In genomic region chr1:121180273-121181030, GRCm38 (mm10) we compare ENCODE assay signal across 9 mouse cellular contexts.
A peak's percentile ranks its signal among the peaks of the same experiment; 100 is the strongest.
DNase-seq lines count a peak whose midpoint lies in the region; ATAC-seq and TF ChIP-seq lines count a peak whose summit lies in the region.
"Had no signal": no experiment of that assay in that cellular context is flagged by ENCODE, and none has a peak within 500 bp of the region (broad histone marks: within the 10 kb centered on the region; RNA-seq: fewer than 3 reads in every experiment).

No protein-coding gene starts in this region.

- H3K36me3 ChIP-seq in ES-Bruce4 (ENCODE audit: control insufficient read depth, insufficient read depth, low read length, poor library complexity, severe bottlenecking) = no peaks in the 10 kb centered on the region
- no peaks in the 10 kb centered on the region for H3K36me3 ChIP-seq in forebrain, embryonic 11.5 days (ENCODE audit: control insufficient read depth, insufficient read depth, low read length)
- H3K36me3 ChIP-seq in lung, embryonic 14.5 days (ENCODE audit: insufficient read depth) = no peaks in the 10 kb centered on the region
- H3K36me3 ChIP-seq: embryonic facial prominence, embryonic 12.5 days had no signal

- H3K9me3 ChIP-seq in ES-Bruce4 (replicated peaks; ENCODE audit: control insufficient read depth, insufficient read depth, low read length, poor library complexity, severe bottlenecking) = no peaks in the 10 kb centered on the region
- H3K9me3 ChIP-seq in forebrain, embryonic 11.5 days (ENCODE audit: control insufficient read depth, low read length) = no peaks in the 10 kb centered on the region
- no peaks in the 10 kb centered on the region for H3K9me3 ChIP-seq in lung, embryonic 14.5 days (ENCODE audit: low read depth, low read length)
- H3K9me3 ChIP-seq: embryonic facial prominence, embryonic 12.5 days had no signal

- no peak overlapping the region for H3K27ac ChIP-seq in ES-Bruce4 (ENCODE audit: insufficient read depth, low read length)
- no peak overlapping the region for H3K27ac ChIP-seq in forebrain, embryonic 11.5 days (ENCODE audit: low read depth, low read length)
- H3K27ac ChIP-seq in lung, embryonic 14.5 days (ENCODE audit: low read depth) = no peak overlapping the region
- H3K27ac ChIP-seq: embryonic facial prominence, embryonic 12.5 days had no signal

- peak; percentile 61 for DNase-seq in c-Kit-positive CD71-negative TER-119-negative erythroid progenitor cells, embryonic 14.5 days (ENCODE audit: low read depth)
- DNase-seq in forebrain, embryonic 11.5 days (ENCODE audit: low spot score) = peak; percentile 84
- peak; percentile 83 for DNase-seq in heart, postnatal 4 days
- peak; percentile 68 to 95 for DNase-seq in layer of hippocampus, adult 18-20 months (ENCODE audit: low spot score in 2 of 2)
- peak; percentile 96 for DNase-seq in lung, embryonic 14.5 days
- peak; percentile 30 for DNase-seq in retina, adult 2 months (ENCODE audit: low read depth, low spot score)
- DNase-seq in urinary bladder, postnatal 36 days (ENCODE audit: low spot score in 2 of 2) = peak; percentile 55 to 74

- H3K27me3 ChIP-seq in ES-Bruce4 (ENCODE audit: control insufficient read depth, insufficient read depth, low read length, poor library complexity, severe bottlenecking) = peaks cover 4% of the 10 kb centered on the region
- peaks cover 48% of the 10 kb centered on the region for H3K27me3 ChIP-seq in forebrain, embryonic 11.5 days (ENCODE audit: control insufficient read depth, insufficient read depth, low read length)
- peaks cover 53% of the 10 kb centered on the region for H3K27me3 ChIP-seq in lung, embryonic 14.5 days (ENCODE audit: insufficient read depth, low read length)

- no peak overlapping the region for H3K9ac ChIP-seq in ES-Bruce4 (ENCODE audit: low read depth, poor library complexity, severe bottlenecking)
- H3K9ac ChIP-seq in forebrain, embryonic 11.5 days (ENCODE audit: low read length) = no peak overlapping the region
- H3K9ac ChIP-seq in lung, embryonic 14.5 days = no peak overlapping the region
- H3K9ac ChIP-seq: embryonic facial prominence, embryonic 12.5 days had no signal

- H3K4me1 ChIP-seq in ES-Bruce4 (ENCODE audit: control insufficient read depth, insufficient read depth, low read length) = no peaks in the 10 kb centered on the region
- peaks cover 11% of the 10 kb centered on the region for H3K4me1 ChIP-seq in forebrain, embryonic 11.5 days (replicated peaks; ENCODE audit: control insufficient read depth, insufficient read depth, low read length)
- no peaks in the 10 kb centered on the region for H3K4me1 ChIP-seq in lung, embryonic 14.5 days (ENCODE audit: insufficient read depth)
- H3K4me1 ChIP-seq: embryonic facial prominence, embryonic 12.5 days had no signal

- peak; percentile 59 for TF ChIP-seq CTCF in ES-Bruce4 (IDR thresholded peaks at IDR 0.05; ENCODE audit: low read depth, low read length)
- peak; percentile 75 for TF ChIP-seq CTCF in lung, embryonic 14.5 days (IDR thresholded peaks at IDR 0.05; ENCODE audit: low read depth)

- H3K4me2 ChIP-seq in forebrain, embryonic 11.5 days (ENCODE audit: low read depth, low read length, severe bottlenecking) = no peak overlapping the region
- H3K4me2 ChIP-seq in lung, embryonic 14.5 days = no peak overlapping the region
- H3K4me2 ChIP-seq: embryonic facial prominence, embryonic 12.5 days had no signal

- TF ChIP-seq EP300 in ES-Bruce4 (IDR thresholded peaks at IDR 0.05; ENCODE audit: insufficient read depth, low read depth, low read length) = no peak

- no peak for TF ChIP-seq POLR2A in ES-Bruce4 (IDR thresholded peaks at IDR 0.05; ENCODE audit: insufficient read depth, low read length)

- WGBS in forebrain, embryonic 11.5 days = 20% methylated on average over 20 of the region's 20 CpGs
- 15% methylated on average over 20 of the region's 20 CpGs for WGBS in lung, embryonic 14.5 days

- peak; percentile 42; the same call in 1 of the 2 replicates for ATAC-seq in forebrain, embryonic 11.5 days (replicated peaks; ENCODE audit: low FRiP score)
- peak; percentile 40; the same call in 1 of the 2 replicates for ATAC-seq in lung, embryonic 14.5 days (ENCODE audit: insufficient read depth)

- H3K4me3 ChIP-seq in ES-Bruce4 (ENCODE audit: low read depth, low read length) = no peak overlapping the region
- no peak overlapping the region for H3K4me3 ChIP-seq in forebrain, embryonic 11.5 days (ENCODE audit: low read depth, low read length)
- H3K4me3 ChIP-seq in lung, embryonic 14.5 days (ENCODE audit: low read depth, low read length) = no peak overlapping the region
- H3K4me3 ChIP-seq: embryonic facial prominence, embryonic 12.5 days had no signal

Comparison
In these comparisons a context has a peak if more than half of its experiments do, and no peak if none do; other contexts are left out.
1. DNase-seq: peak in every context shown above with its lines; median percentile 96 in lung, embryonic 14.5 days; 84 in forebrain, embryonic 11.5 days; 83 in heart, postnatal 4 days; 82 in layer of hippocampus, adult 18-20 months; 64 in urinary bladder, postnatal 36 days; 61 in c-Kit-positive CD71-negative TER-119-negative erythroid progenitor cells, embryonic 14.5 days; 30 in retina, adult 2 months.